Mouse (Mus musculus) thymus, adult 2 months (tissue): ENCODE measurements around the gene Cyp39a1.

Experiments
- CTCF ChIP-seq: fragments of 200-500 bp; IDR thresholded peaks from 2 replicates; pipeline ENCODE4 v1.5.1; 2012; ENCODE audit warnings: mild to moderate bottlenecking, control low read depth, low read length, moderate library complexity, borderline replicate concordance; ENCODE audit not compliant: control insufficient read depth, poor library complexity, insufficient read depth; ENCODE audit errors: extremely low read depth
- POLR2A ChIP-seq: fragments of 200-500 bp; IDR thresholded peaks from 2 replicates; pipeline ENCODE4 v1.6.1; 2012; ENCODE audit warnings: mild to moderate bottlenecking, low read length, control low read depth, moderate library complexity; ENCODE audit not compliant: control insufficient read depth, poor library complexity, insufficient read depth; ENCODE audit errors: extremely low read depth

- TF ChIP-seq CTCF (no peak), POLR2A (no peak)
Measured at GRCm38 (mm10) chr17:43619156-43619555, 48.1 kb upstream of the Cyp39a1 start.
